28 mouse cellular contexts compared by ENCODE assay signal in genomic region chr4:128787023-128787939, GRCm38 (mm10). TPM values are rescaled to one million over a fixed set of nuclear protein-coding genes. Genes with fewer than 3 reads are reported as not detected.
DNase-seq lines count a peak whose midpoint lies in the region; ATAC-seq lines count a peak whose summit lies in the region.
"Had no signal": no experiment of that assay in that cellular context is flagged by ENCODE, and none has a peak within 500 bp of the region (broad histone marks: within the 10 kb centered on the region; RNA-seq: fewer than 3 reads in every experiment).

No protein-coding gene starts in this region.

- H3K36me3 ChIP-seq in splenic B cell, adult 2 months (ENCODE audit: control insufficient read depth, insufficient read depth, low read length, poor library complexity, severe bottlenecking): peaks cover 19% of the 10 kb centered on the region
- peaks cover 57% of the 10 kb centered on the region for H3K36me3 ChIP-seq in kidney, embryonic 16.5 days (ENCODE audit: insufficient read depth, low read length)

- no peaks in the 10 kb centered on the region for H3K9me3 ChIP-seq in kidney, embryonic 16.5 days (ENCODE audit: low read length)
- H3K9me3 ChIP-seq: embryonic facial prominence, embryonic 12.5 days; heart, embryonic 13.5 days; intestine, embryonic 15.5 days; midbrain, embryonic 15.5 days; stomach, embryonic 15.5 days had no signal

- H3K4me1 ChIP-seq in kidney, embryonic 16.5 days (ENCODE audit: insufficient read depth, low read length): peaks cover 15% of the 10 kb centered on the region

- ATAC-seq in CD4-positive, CD25-positive, alpha-beta regulatory T cell, adult 4 months: peak; percentile 42
- no peak for ATAC-seq in kidney, embryonic 16.5 days (ENCODE audit: low FRiP score, low TSS enrichment)
- ATAC-seq: forebrain, embryonic 14.5 days; hindbrain, embryonic 16.5 days; intestine, embryonic 15.5 days; midbrain, embryonic 15.5 days had no signal

- H3K27me3 ChIP-seq in splenic B cell, adult 2 months (ENCODE audit: control insufficient read depth, insufficient read depth, low read length, poor library complexity, severe bottlenecking): no peaks in the 10 kb centered on the region
- no peaks in the 10 kb centered on the region for H3K27me3 ChIP-seq in kidney, embryonic 16.5 days (ENCODE audit: insufficient read depth, low read length)
- H3K27me3 ChIP-seq: embryonic facial prominence, embryonic 12.5 days; heart, embryonic 13.5 days; intestine, embryonic 15.5 days; midbrain, embryonic 15.5 days; stomach, embryonic 15.5 days had no signal

- no peak overlapping the region for H3K27ac ChIP-seq in kidney, embryonic 16.5 days (ENCODE audit: low read length)
- H3K27ac ChIP-seq: embryonic facial prominence, embryonic 12.5 days; heart, embryonic 13.5 days; intestine, embryonic 15.5 days; liver, embryonic 14.5 days; midbrain, embryonic 15.5 days; stomach, embryonic 15.5 days had no signal

- no peak overlapping the region for H3K9ac ChIP-seq in kidney, embryonic 16.5 days (replicated peaks; ENCODE audit: low read length)
- H3K9ac ChIP-seq: embryonic facial prominence, embryonic 12.5 days; heart, embryonic 13.5 days; intestine, embryonic 15.5 days; liver, embryonic 14.5 days; lung, embryonic 14.5 days; midbrain, embryonic 15.5 days; stomach, embryonic 15.5 days had no signal

- 92% methylated on average over 24 of the region's 24 CpGs for WGBS in kidney, embryonic 16.5 days

- intact Hi-C loops in gastrocnemius, postnatal 14 days (cut with DNase I; ENCODE audit: low total_unique reads): no loop called here

- H3K4me3 ChIP-seq in kidney, embryonic 16.5 days (ENCODE audit: low read length): no peak overlapping the region
- H3K4me3 ChIP-seq: embryonic facial prominence, embryonic 12.5 days; heart, embryonic 13.5 days; intestine, embryonic 15.5 days; midbrain, embryonic 15.5 days; stomach, embryonic 15.5 days had no signal

- no peak overlapping the region for H3K4me2 ChIP-seq in kidney, embryonic 16.5 days (replicated peaks; ENCODE audit: low read depth, low read length)
- H3K4me2 ChIP-seq: embryonic facial prominence, embryonic 12.5 days; heart, embryonic 13.5 days; intestine, embryonic 15.5 days; lung, embryonic 14.5 days; midbrain, embryonic 15.5 days; stomach, embryonic 15.5 days had no signal

- DNase-seq in gastrocnemius, postnatal 14 days: peak; percentile 4
- no peak for DNase-seq in gastrocnemius, postnatal 10 days
- DNase-seq in retina, postnatal 1 day: peak; percentile 45
- no peak for DNase-seq in retina, embryonic 14.5 days (ENCODE audit: low spot score)
- peak; percentile 35 for DNase-seq in splenic B cell, adult 2 months (ENCODE audit: low read depth, low spot score)
- DNase-seq: B cell, adult 2 months; cerebellum, adult 8-10 months; cerebellum, postnatal 25 days; heart, adult 18-20 months; heart, postnatal 10 days; kidney, adult 2 months; kidney, postnatal 14 days; liver; lung, embryonic 14.5 days; lung, postnatal 14 days; right cerebral cortex, postnatal 4 days had no signal

RNA-seq across cellular contexts. Expression of gene Zfp362, which starts 18.6 kb away (rescaled TPM):
- total RNA-seq in gastrocnemius, postnatal 14 days (2021): 10 to 100 TPM; 11.9 to 12.0 TPM
- 10 to 100 TPM; 18.0 to 18.8 TPM for total RNA-seq in gastrocnemius, postnatal 10 days (2021)
- 1 to 10 TPM; 8.3 to 8.4 TPM for polyA plus RNA-seq in CD4-positive, CD25-positive, alpha-beta regulatory T cell, adult 4 months (2017; shearing (Covaris generic))
- polyA plus RNA-seq in kidney, embryonic 16.5 days (2015; fragmentation: Nextera tagmentation; extraction: Ambion mirVana): 46.1 and 47.5 TPM in 2 replicates

RNA-seq across cellular contexts. Expression of gene A3galt2, which starts 32.1 kb away (rescaled TPM):
- total RNA-seq in gastrocnemius, postnatal 14 days (2021): under 1 TPM; 0.06 to 0.18 TPM
- total RNA-seq in gastrocnemius, postnatal 10 days (2021): under 1 TPM in 1 of 2 experiments, not detected in 1; 0.12 TPM
- under 1 TPM; 0.18 to 0.22 TPM for polyA plus RNA-seq in CD4-positive, CD25-positive, alpha-beta regulatory T cell, adult 4 months (2017; shearing (Covaris generic))
- polyA plus RNA-seq in kidney, embryonic 16.5 days (2015; fragmentation: Nextera tagmentation; extraction: Ambion mirVana): 0.24 and 0.35 TPM in 2 replicates
- total RNA-seq: gastrocnemius, adult 8-10 months; hematopoietic stem cell, adult 5-6 weeks had no signal

Comparison
In these comparisons a context has a peak if more than half of its experiments do, and no peak if none do; other contexts are left out.
1. DNase-seq: peak in gastrocnemius, postnatal 14 days (single experiment), retina, postnatal 1 day (single experiment) and splenic B cell, adult 2 months (single experiment); none in gastrocnemius, postnatal 10 days (single experiment) and retina, embryonic 14.5 days (single experiment).